Mouse (Mus musculus): ENCODE measurements around the gene C1qtnf2. TPM values are rescaled to one million over a fixed set of nuclear protein-coding genes. Genes with fewer than 3 reads are reported as not detected.

C1qtnf2 gene
- 2.2 and 2.5 TPM in 2 replicates for polyA plus RNA-seq (2021; fragmentation: Nextera tagmentation)
- long read RNA-seq, experiment 1, partial matches to known transcripts, result 0 of 4 reads
- long read RNA-seq, experiment 1, other reads (novel, unspliced or antisense), result 0 of 4 reads
- long read RNA-seq, experiment 2, partial matches to known transcripts, result 0 of 3 reads
- long read RNA-seq, experiment 2, other reads (novel, unspliced or antisense), result 0 of 3 reads

GRCm38 (mm10) chr11:43474225-43474774 lies at the start of gene C1qtnf2:
C1qtnf2 (plus strand) TSS chr11:43474276.

GRCm38 (mm10) chr11:43425824-43426413 lies 48.2 kb upstream of the C1qtnf2 start, which contains the start of gene Pttg1:
Pttg1 (minus strand) TSS chr11:43426251.

GRCm38 (mm10) chr11:43433254-43434023 lies 40.6 kb upstream of the C1qtnf2 start, which contains the start of gene Slu7:
Slu7 (plus strand) TSS chr11:43433744.

GRCm38 (mm10) chr11:43528683-43529499 lies 54.8 kb downstream of the C1qtnf2 start, which contains the start of gene Ccnjl:
Ccnjl (plus strand) TSS chr11:43528784.

Other genes starting within 250 kb of the C1qtnf2 start
- gene Pttg1, start 48.0 kb upstream of the C1qtnf2 start, polyA plus RNA-seq (2021; fragmentation: Nextera tagmentation), result 232 and 284 TPM in 2 replicates
- 49.9 and 51.6 TPM in 2 replicates for gene Slu7, start 40.5 kb upstream of the C1qtnf2 start, polyA plus RNA-seq (2021; fragmentation: Nextera tagmentation)
- gene Ccnjl, start 54.5 kb downstream of the C1qtnf2 start, polyA plus RNA-seq (2021; fragmentation: Nextera tagmentation), result 1.4 and 2.4 TPM in 2 replicates
- 1.7 and 2.2 TPM in 2 replicates for gene 4933415A04Rik, start 112.8 kb downstream of the C1qtnf2 start, polyA plus RNA-seq (2021; fragmentation: Nextera tagmentation)
- 0.38 TPM in 1 of 2 replicates, not detected in the other for gene Fabp6, start 127.3 kb downstream of the C1qtnf2 start, polyA plus RNA-seq (2021; fragmentation: Nextera tagmentation)
- gene Pwwp2a, start 207.7 kb downstream of the C1qtnf2 start, polyA plus RNA-seq (2021; fragmentation: Nextera tagmentation), result 5.2 and 5.4 TPM in 2 replicates